Mouse (Mus musculus) forebrain, embryonic 11.5 days (tissue): ENCODE data around the gene Gmeb2. TPM values are rescaled to one million over a fixed set of nuclear protein-coding genes. Genes with fewer than 3 reads are reported as not detected.

Experiments
- ATAC-seq: fragments of 200-750 bp; cut with Nextera tagmentation; replicated peaks from 2 replicates; pipeline ENCODE4 v1.8.0; 2017; ENCODE audit warnings: moderate TSS enrichment; ENCODE audit not compliant: low FRiP score
- DNase-seq: peaks from one replicate; pipeline ENCODE4 v3.0.0-alpha.2; 2017; ENCODE audit warnings: low spot score
- H3K27ac ChIP-seq: fragments of 300-500 bp; sonication (generic); 2 replicates; pipeline ENCODE4 v1.5.1; 2014; ENCODE audit warnings: low read depth, low read length
- H3K27me3 ChIP-seq: fragments of 300-500 bp; sonication (generic); 2 replicates; pipeline ENCODE4 v1.6.1; 2014; ENCODE audit warnings: mild to moderate bottlenecking, low read length, mixed read lengths; ENCODE audit not compliant: control insufficient read depth, insufficient read depth
- H3K36me3 ChIP-seq: fragments of 300-500 bp; sonication (generic); 2 replicates; pipeline ENCODE4 v1.6.1; 2014; ENCODE audit warnings: mild to moderate bottlenecking, low read length, moderate library complexity, mixed read lengths; ENCODE audit not compliant: control insufficient read depth, insufficient read depth
- H3K4me1 ChIP-seq: fragments of 300-500 bp; sonication (generic); replicated peaks from 2 replicates; pipeline ENCODE4 v1.6.1; 2014; ENCODE audit warnings: low read length, mixed read lengths; ENCODE audit not compliant: control insufficient read depth, insufficient read depth
- H3K4me2 ChIP-seq: fragments of 300-500 bp; sonication (generic); 2 replicates; pipeline ENCODE4 v1.6.1; 2014; ENCODE audit warnings: low read depth, mild to moderate bottlenecking, low read length, moderate library complexity, mixed read lengths; ENCODE audit not compliant: severe bottlenecking
- H3K4me3 ChIP-seq: fragments of 300-500 bp; sonication (generic); 2 replicates; pipeline ENCODE4 v1.5.1; 2014; ENCODE audit warnings: low read depth, low read length
- H3K9ac ChIP-seq: fragments of 300-500 bp; sonication (generic); 2 replicates; pipeline ENCODE4 v1.6.1; 2014; ENCODE audit warnings: low read length
- H3K9me3 ChIP-seq: fragments of 300-500 bp; sonication (generic); 2 replicates; pipeline ENCODE4 v1.6.1; 2016; ENCODE audit warnings: low read length, mixed read lengths; ENCODE audit not compliant: control insufficient read depth
- WGBS: fragments of 180-500 bp; shearing (Covaris S2); extraction: QIAGEN DNeasy Blood & Tissue Kit; methylation state at CpG from one replicate; pipeline ENCODE4 v1.1.7; 2014; 5-methylcytosine and 5-hydroxymethylcytosine counted together
- polyA plus RNA-seq: library from polyadenylated mRNA; unstranded; fragments of >200 nt; fragmentation: Nextera tagmentation; extraction: Ambion mirVana; gene quantifications from 2 replicates; pipeline ENCODE4 v1.2.1, GENCODE M21; 2014

Gmeb2 gene
- polyA plus RNA-seq, 1 experiment from 2014 or later, result 22.9 TPM

GRCm38 (mm10) chr2:181287338-181287957 is 387 bp downstream of the Gmeb2 start:
- H3K4me1 ChIP-seq, result peaks cover 7% of the 10 kb centered on the region; the same call in 1 of the 2 replicates
- H3K9me3 ChIP-seq, result no peaks in the 10 kb centered on the region
- DNase-seq (peak; percentile 94), ATAC-seq (peak; percentile 80)
- H3K27me3 ChIP-seq, result no peaks in the 10 kb centered on the region
- H3K27ac ChIP-seq, result peak overlapping the region; percentile 87
- peak overlapping the region; percentile 93 for H3K9ac ChIP-seq
- peak overlapping the region; percentile 73 for H3K4me3 ChIP-seq
- no peaks in the 10 kb centered on the region for H3K36me3 ChIP-seq
- under 1% methylated on average over 32 of the region's 71 CpGs for WGBS
- H3K4me2 ChIP-seq, result peak overlapping the region; percentile 69

DNA sequence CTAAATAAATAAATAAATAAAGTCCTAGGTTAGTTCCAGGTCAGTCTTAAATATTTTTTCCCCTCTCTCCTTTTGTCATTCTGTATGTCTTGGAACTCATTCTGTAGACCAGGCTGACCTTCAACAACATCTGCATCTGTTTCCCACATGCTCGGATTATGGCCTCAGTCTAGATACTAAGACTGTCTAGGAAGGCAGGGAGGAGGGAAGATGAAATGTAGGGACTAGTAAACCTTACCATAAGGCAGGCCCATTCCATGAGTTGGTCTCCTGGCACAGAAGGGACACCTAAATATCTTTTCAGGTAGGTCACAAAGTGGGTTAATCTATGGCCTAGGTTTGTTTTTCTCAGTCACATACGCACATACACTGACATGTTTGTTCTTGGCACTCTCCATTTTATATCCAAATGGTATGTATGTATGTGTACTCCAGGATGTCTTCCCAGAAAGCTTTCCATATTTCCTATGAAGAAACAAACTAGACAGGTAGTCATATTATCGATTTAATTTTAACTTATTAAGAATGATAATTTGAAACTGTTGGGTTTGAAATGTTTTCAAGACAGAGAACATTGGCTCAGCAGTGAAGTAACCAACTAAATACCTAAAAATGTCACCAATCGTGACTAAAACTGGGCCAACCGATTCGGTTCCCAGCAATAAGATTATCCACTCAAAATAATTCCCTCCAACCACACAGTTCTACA is 1.1 kb downstream of the Gmeb2 start:
- Histone ChIP-seq H3K4me2 (peak overlapping the region; percentile 69), H3K27ac (peak overlapping the region; percentile 87), H3K27me3 (no peaks in the 10 kb centered on the region), H3K36me3 (no peaks in the 10 kb centered on the region), H3K9me3 (no peaks in the 10 kb centered on the region), H3K4me1 (peaks cover 7% of the 10 kb centered on the region; the same call in 1 of the 2 replicates), H3K9ac (peak overlapping the region; percentile 93), H3K4me3 (peak overlapping the region; percentile 73)
- 59% methylated on average over 6 of the region's 6 CpGs for WGBS
- no peak for DNase-seq
- no peak for ATAC-seq

- DNase-seq, result no peak
- peaks cover 3% of the 10 kb centered on the region; the same call in 1 of the 2 replicates for H3K36me3 ChIP-seq
These were observed 7.9 kb downstream of the Gmeb2 start for GRCm38 (mm10) chr2:181279968-181280367.

DNA sequence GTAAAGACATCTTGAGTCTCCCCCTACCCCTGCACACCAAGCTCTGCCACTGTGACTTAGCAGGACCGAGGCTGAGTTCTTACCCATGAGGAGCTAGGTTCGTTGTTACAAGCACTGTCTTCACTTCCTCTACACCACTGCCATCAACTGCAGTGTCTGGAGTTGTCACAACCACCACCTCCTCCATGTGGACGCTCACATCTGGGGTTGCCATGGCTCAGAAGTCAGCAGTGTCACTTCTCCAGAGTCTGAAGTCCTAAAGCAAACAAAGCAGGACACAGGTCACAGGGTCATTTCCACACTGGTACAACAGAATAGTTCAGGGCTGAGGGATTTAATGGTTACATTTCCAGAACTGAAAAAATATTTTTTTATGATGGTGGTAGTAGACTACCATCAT is 10.0 kb downstream of the Gmeb2 start:
- ATAC-seq, result no peak
- H3K9me3 ChIP-seq, result no peaks in the 10 kb centered on the region
- H3K36me3 ChIP-seq, result peaks cover 3% of the 10 kb centered on the region; the same call in 1 of the 2 replicates
- H3K4me3 ChIP-seq, result no peak overlapping the region
- H3K9ac ChIP-seq, result no peak overlapping the region
- no peak overlapping the region for H3K27ac ChIP-seq
- no peak for DNase-seq
- no peaks in the 10 kb centered on the region for H3K27me3 ChIP-seq
- no peak overlapping the region for H3K4me2 ChIP-seq
- 90% methylated on average over 3 of the region's 3 CpGs for WGBS
- no peaks in the 10 kb centered on the region for H3K4me1 ChIP-seq

More at GRCm38 (mm10) chr2:181279968-181280367, 7.9 kb downstream of the Gmeb2 start:
- Histone ChIP-seq H3K27ac (no peak overlapping the region), H3K27me3 (no peaks in the 10 kb centered on the region), H3K9me3 (no peaks in the 10 kb centered on the region), H3K4me1 (no peaks in the 10 kb centered on the region), H3K4me3 (no peak overlapping the region), H3K4me2 (no peak overlapping the region), H3K9ac (no peak overlapping the region)
- no peak for ATAC-seq
- 86% methylated on average over 1 of the region's 1 CpGs for WGBS

DNA sequence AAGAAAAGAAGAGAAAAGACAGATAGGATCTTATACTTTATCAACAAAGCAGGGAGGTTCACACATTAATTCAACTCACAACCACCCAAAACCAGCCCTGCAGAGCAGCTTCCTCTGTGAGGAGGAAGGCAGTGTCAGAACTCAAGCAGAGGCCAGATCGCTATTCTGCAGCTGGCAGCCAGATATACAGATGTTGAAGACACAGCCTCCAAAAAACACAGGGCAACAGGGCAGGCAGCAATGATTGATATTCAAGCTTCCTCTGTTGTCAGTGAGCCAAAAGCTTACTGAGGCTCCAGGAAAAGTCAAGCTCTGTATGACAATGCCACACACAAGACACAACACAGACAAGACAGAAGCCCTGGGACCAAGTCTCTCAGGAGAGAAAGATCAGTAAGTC is 11.1 kb downstream of the Gmeb2 start:
- ATAC-seq (no peak), DNase-seq (no peak)
- WGBS, result 94% methylated on average over 1 of the region's 1 CpGs
- Histone ChIP-seq H3K27ac (no peak overlapping the region), H3K36me3 (peaks cover 3% of the 10 kb centered on the region; the same call in 1 of the 2 replicates), H3K9me3 (no peaks in the 10 kb centered on the region), H3K4me1 (no peaks in the 10 kb centered on the region), H3K4me3 (no peak overlapping the region), H3K4me2 (no peak overlapping the region), H3K27me3 (no peaks in the 10 kb centered on the region), H3K9ac (no peak overlapping the region)

DNA sequence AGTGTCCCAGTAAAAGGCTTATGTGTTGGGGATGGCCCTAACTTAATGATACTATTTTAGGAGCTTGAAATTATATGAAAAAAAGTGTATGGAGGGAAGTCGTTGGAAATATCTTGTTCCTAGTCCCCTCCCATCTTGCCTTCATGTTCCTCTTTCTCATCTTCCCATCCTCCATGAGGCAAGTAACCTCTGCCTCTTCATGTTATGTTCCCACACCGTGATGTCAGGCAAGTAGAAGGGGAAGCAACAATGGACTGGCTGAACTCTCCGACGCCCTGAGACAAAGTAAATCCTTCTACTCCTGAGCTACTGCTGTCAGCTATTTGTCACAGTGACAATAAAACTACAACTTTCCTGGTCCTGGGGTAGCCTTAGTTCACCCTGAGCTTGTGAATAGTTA is 13.2 kb downstream of the Gmeb2 start:
- ATAC-seq (no peak), DNase-seq (no peak)
- no peak overlapping the region for H3K4me2 ChIP-seq
- WGBS, result 86% methylated on average over 4 of the region's 4 CpGs
- H3K4me3 ChIP-seq, result no peak overlapping the region
- no peaks in the 10 kb centered on the region for H3K27me3 ChIP-seq
- peaks cover 3% of the 10 kb centered on the region; the same call in 1 of the 2 replicates for H3K36me3 ChIP-seq
- no peaks in the 10 kb centered on the region for H3K9me3 ChIP-seq
- H3K27ac ChIP-seq, result no peak overlapping the region
- no peaks in the 10 kb centered on the region for H3K4me1 ChIP-seq
- H3K9ac ChIP-seq, result no peak overlapping the region

- 92% methylated on average over 2 of the region's 2 CpGs for WGBS
These were observed 14.0 kb downstream of the Gmeb2 start for GRCm38 (mm10) chr2:181273829-181274228.

GRCm38 (mm10) chr2:181272092-181272491 is 15.7 kb downstream of the Gmeb2 start:
- H3K27me3 ChIP-seq, result no peaks in the 10 kb centered on the region
- H3K36me3 ChIP-seq, result no peaks in the 10 kb centered on the region; the same call in 1 of the 2 replicates
- H3K4me3 ChIP-seq, result no peak overlapping the region
- DNase-seq (no peak), ATAC-seq (no peak)
- no peaks in the 10 kb centered on the region for H3K4me1 ChIP-seq
- 90% methylated on average over 2 of the region's 2 CpGs for WGBS
- H3K9ac ChIP-seq, result no peak overlapping the region
- H3K9me3 ChIP-seq, result no peaks in the 10 kb centered on the region
- no peak overlapping the region for H3K4me2 ChIP-seq
- H3K27ac ChIP-seq, result no peak overlapping the region

More at GRCm38 (mm10) chr2:181273829-181274228, 14.0 kb downstream of the Gmeb2 start:
- ATAC-seq (no peak), DNase-seq (no peak)
- no peak overlapping the region for H3K9ac ChIP-seq
- H3K9me3 ChIP-seq, result no peaks in the 10 kb centered on the region
- no peaks in the 10 kb centered on the region for H3K4me1 ChIP-seq
- no peak overlapping the region for H3K27ac ChIP-seq
- no peak overlapping the region for H3K4me3 ChIP-seq
- peaks cover 3% of the 10 kb centered on the region; the same call in 1 of the 2 replicates for H3K36me3 ChIP-seq
- no peak overlapping the region for H3K4me2 ChIP-seq
- H3K27me3 ChIP-seq, result no peaks in the 10 kb centered on the region
